ENCODE assay signal across 11 mouse cellular contexts in the genomic region with DNA sequence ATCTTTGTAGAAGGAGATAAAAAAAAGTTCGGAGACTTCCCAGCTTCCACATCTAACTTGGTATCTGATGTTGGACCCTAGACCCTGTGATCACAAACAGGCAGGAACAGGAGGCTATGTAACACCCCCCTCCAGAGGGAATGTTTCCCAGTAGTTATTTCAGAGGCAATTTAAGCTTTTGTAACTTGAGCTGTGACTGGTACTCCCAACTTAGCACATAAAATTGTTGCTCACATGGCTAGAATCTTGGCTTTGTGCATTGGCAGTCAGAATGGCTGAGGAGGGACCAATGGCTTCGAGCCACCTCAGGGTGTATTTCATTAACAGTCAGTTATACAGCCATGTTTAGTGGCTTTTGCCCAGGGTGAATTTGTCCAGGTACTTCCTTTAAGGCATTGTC.
A peak's percentile ranks its signal among the peaks of the same experiment; 100 is the strongest.
DNase-seq lines count a peak whose midpoint lies in the region; ATAC-seq lines count a peak whose summit lies in the region.
"Had no signal": no experiment of that assay in that cellular context is flagged by ENCODE, and none has a peak within 500 bp of the region (broad histone marks: within the 10 kb centered on the region; RNA-seq: fewer than 3 reads in every experiment).

No protein-coding gene starts in this region.

- H3K36me3 ChIP-seq in neural tube, embryonic 15.5 days, result no peaks in the 10 kb centered on the region
- H3K36me3 ChIP-seq: lung, embryonic 15.5 days; stomach, embryonic 15.5 days had no signal

- peak; percentile 39 to 41 for DNase-seq in heart, adult 18-20 months
- no peak for DNase-seq in heart, postnatal 36 days
- DNase-seq in right cerebral cortex, postnatal 4 days, result peak; percentile 30
- no peak for DNase-seq in right cerebral cortex, postnatal 25 days
- peak; percentile 73 for DNase-seq in gastrocnemius, postnatal 14 days
- DNase-seq: cerebellum, adult 9-10 months; thymus, postnatal 36 days had no signal

- intact Hi-C loops in heart, postnatal 36 days (cut with DNase I), result no loop called here
- intact Hi-C loops in gastrocnemius, postnatal 14 days (cut with DNase I; ENCODE audit: low total_unique reads), result no loop called here

- H3K4me2 ChIP-seq in neural tube, embryonic 15.5 days, result no peak overlapping the region
- H3K4me2 ChIP-seq: lung, embryonic 15.5 days; stomach, embryonic 15.5 days had no signal

- no peaks in the 10 kb centered on the region for H3K4me1 ChIP-seq in neural tube, embryonic 15.5 days
- H3K4me1 ChIP-seq: lung, embryonic 15.5 days; stomach, embryonic 15.5 days had no signal

- no peak overlapping the region for H3K27ac ChIP-seq in neural tube, embryonic 15.5 days (replicated peaks)
- H3K27ac ChIP-seq: lung, embryonic 15.5 days; stomach, embryonic 15.5 days had no signal

- ATAC-seq in neural tube, embryonic 15.5 days (ENCODE audit: low FRiP score), result no peak
- ATAC-seq in megakaryocyte-erythroid progenitor cell, adult 5-6 weeks (replicated peaks; ENCODE audit: low FRiP score, low TSS enrichment, poor library complexity, severe bottlenecking), result no peak

- no peak overlapping the region for H3K9ac ChIP-seq in neural tube, embryonic 15.5 days (replicated peaks)
- H3K9ac ChIP-seq: lung, embryonic 15.5 days; stomach, embryonic 15.5 days had no signal

- no peaks in the 10 kb centered on the region for H3K27me3 ChIP-seq in neural tube, embryonic 15.5 days (replicated peaks)
- H3K27me3 ChIP-seq: lung, embryonic 15.5 days; stomach, embryonic 15.5 days had no signal

- H3K4me3 ChIP-seq in neural tube, embryonic 15.5 days (replicated peaks), result no peak overlapping the region
- H3K4me3 ChIP-seq: lung, embryonic 15.5 days; stomach, embryonic 15.5 days had no signal

- 80% methylated on average over 2 of the region's 2 CpGs for WGBS in neural tube, embryonic 15.5 days

- H3K9me3 ChIP-seq in neural tube, embryonic 15.5 days (replicated peaks), result no peaks in the 10 kb centered on the region
- H3K9me3 ChIP-seq: lung, embryonic 15.5 days; stomach, embryonic 15.5 days had no signal

Comparison
In these comparisons a context has a peak if more than half of its experiments do, and no peak if none do; other contexts are left out.
1. DNase-seq: peak in heart, adult 18-20 months (2 of 2), right cerebral cortex, postnatal 4 days (single experiment) and gastrocnemius, postnatal 14 days (single experiment); none in heart, postnatal 36 days (0 of 2) and right cerebral cortex, postnatal 25 days (single experiment).